Mouse (Mus musculus) ES-E14 (cell line): ENCODE measurements around the gene Iqub. TPM values are rescaled to one million over a fixed set of nuclear protein-coding genes. Genes with fewer than 3 reads are reported as not detected.

Experiments
- DNase-seq: peaks from one replicate; pipeline ENCODE4 v3.0.0-alpha.2; 2013; ENCODE audit warnings: low read depth, low spot score
- H3K27ac ChIP-seq: 2 replicates; pipeline ENCODE4 v1.5.1; 2012; ENCODE audit warnings: low read depth, mild to moderate bottlenecking, low read length, moderate library complexity, mixed read lengths; ENCODE audit not compliant: poor library complexity, insufficient read depth, severe bottlenecking
- H3K36me3 ChIP-seq: 2 replicates; pipeline ENCODE4 v1.6.1; 2012; ENCODE audit warnings: mild to moderate bottlenecking, low read length, moderate library complexity, mixed read lengths; ENCODE audit not compliant: control insufficient read depth, poor library complexity, insufficient read depth, severe bottlenecking
- H3K4me1 ChIP-seq, 2 experiments: fragments of 150-350 bp in 1 of 2; sonication (generic) in 1 of 2; 2 replicates each; pipeline ENCODE4 v1.6.1; 2012; ENCODE audit warnings: low read length in 2 of 2, mild to moderate bottlenecking in 1 of 2, mixed read lengths in 1 of 2; ENCODE audit not compliant: control insufficient read depth in 2 of 2, insufficient read depth in 2 of 2, poor library complexity in 1 of 2
- H3K4me3 ChIP-seq, 2 experiments: fragments of 150-350 bp in 1 of 2; sonication (generic) in 1 of 2; 2 replicates each; pipeline ENCODE4 v1.5.1; 2012; ENCODE audit warnings: low read length in 2 of 2, low read depth in 1 of 2, mild to moderate bottlenecking in 1 of 2, mixed read lengths in 1 of 2; ENCODE audit not compliant: insufficient read depth in 1 of 2, poor library complexity in 1 of 2, severe bottlenecking in 1 of 2
- H3K9ac ChIP-seq: 2 replicates; pipeline ENCODE4 v1.6.1; 2012; ENCODE audit warnings: low read depth, mild to moderate bottlenecking, low read length, mixed read lengths; ENCODE audit not compliant: poor library complexity, insufficient read depth, severe bottlenecking
- H3K9me3 ChIP-seq: fragments of 150-350 bp; sonication (generic); 2 replicates; pipeline ENCODE4 v1.6.1; 2012; ENCODE audit warnings: low read depth, mild to moderate bottlenecking, low read length; ENCODE audit not compliant: control insufficient read depth, insufficient read depth
- CHD2 ChIP-seq: IDR thresholded peaks from 2 replicates; pipeline ENCODE4 v1.6.1; 2014; ENCODE audit warnings: mild to moderate bottlenecking, low read depth, low read length, inconsistent platforms
- HCFC1 ChIP-seq: IDR thresholded peaks from 2 replicates; pipeline ENCODE4 v1.6.1; 2012; ENCODE audit warnings: low read length, inconsistent platforms, borderline replicate concordance; ENCODE audit not compliant: insufficient read depth
- MAFK ChIP-seq: IDR thresholded peaks from 2 replicates; pipeline ENCODE4 v1.6.1; 2014; ENCODE audit warnings: mild to moderate bottlenecking, low read depth, low read length, inconsistent platforms; ENCODE audit not compliant: insufficient read depth
- ZC3H11A ChIP-seq: IDR thresholded peaks from 2 replicates; pipeline ENCODE4 v1.6.1; 2012; ENCODE audit warnings: low read depth, mild to moderate bottlenecking, inconsistent platforms, low read length, borderline replicate concordance
- ZNF384 ChIP-seq: IDR thresholded peaks from 2 replicates; pipeline ENCODE4 v1.6.1; 2012; ENCODE audit warnings: low read depth, low read length, inconsistent platforms
- in situ Hi-C, 2 experiments: fragments of 600-800 bp; cut with MboI; formaldehyde crosslinking; loops; one replicate each; pipeline ENCODE4 v1.15.1; 2025; ENCODE audit warnings: low sequenced_read_pairs in 2 of 2, inconsistent platforms in 1 of 2; ENCODE audit not compliant: unreplicated experiment in 2 of 2
- total RNA-seq: library from RNA; depleted of rRNA; stranded (reverse); fragments of 300-350 nt; gene quantifications from 2 replicates; pipeline ENCODE4 v1.2.3, GENCODE M21; 2012; rRNA removed

The Iqub gene
- 0.36 and 0.37 TPM in 2 replicates for total RNA-seq

DNA sequence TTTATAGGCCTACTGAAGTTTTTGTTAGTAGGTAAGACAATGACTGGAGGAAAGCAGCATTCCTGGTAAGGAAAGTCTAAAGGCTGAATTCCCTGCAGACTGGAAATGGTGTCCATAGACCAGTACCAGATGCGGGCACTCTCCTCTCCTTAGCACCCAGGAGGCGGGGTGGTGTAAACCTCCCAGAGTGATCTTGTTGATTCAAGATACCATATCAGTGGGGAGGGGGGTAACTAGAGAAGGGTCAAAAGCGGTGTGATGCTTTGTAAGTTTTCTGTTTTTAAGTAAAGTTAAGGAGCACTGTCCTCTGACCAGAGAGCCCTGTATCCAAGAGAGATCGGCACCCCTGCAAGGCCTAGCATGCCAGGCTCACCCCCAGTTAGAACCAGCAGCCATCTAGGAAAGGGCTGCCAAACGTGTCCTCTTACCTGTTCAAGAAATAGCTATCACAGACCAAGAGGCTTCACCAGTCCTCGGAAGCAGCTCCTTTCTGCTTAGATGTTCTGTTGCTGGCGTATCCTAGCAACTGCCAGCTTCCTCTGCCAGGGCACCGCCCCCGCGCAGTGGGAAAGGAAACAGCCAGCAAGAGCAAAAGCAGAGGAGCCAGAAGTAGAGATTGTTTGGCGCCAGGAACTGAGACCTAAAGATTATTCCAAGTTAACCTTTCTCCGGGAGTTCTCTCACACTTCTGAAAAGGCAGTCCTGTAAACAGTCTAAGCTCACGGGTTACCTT, at the start of gene Iqub:
Iqub (minus strand) TSS at position 516 of the 733 bp plus-strand sequence.
- H3K4me1 ChIP-seq, result no peaks in the 10 kb centered on the region
- DNase-seq, result no peak
- no peaks in the 10 kb centered on the region for H3K9me3 ChIP-seq
- TF ChIP-seq CHD2, result no peak
- TF ChIP-seq HCFC1, result no peak
- no peak for TF ChIP-seq ZC3H11A
- TF ChIP-seq ZNF384, result no peak
- in situ Hi-C loops, result no loop called here
- no peaks in the 10 kb centered on the region for H3K36me3 ChIP-seq
- H3K4me3 ChIP-seq, result no peak within 1 kb of the TSS
- no peak within 1 kb of the TSS for H3K27ac ChIP-seq
- H3K9ac ChIP-seq, result no peak within 1 kb of the TSS

DNA sequence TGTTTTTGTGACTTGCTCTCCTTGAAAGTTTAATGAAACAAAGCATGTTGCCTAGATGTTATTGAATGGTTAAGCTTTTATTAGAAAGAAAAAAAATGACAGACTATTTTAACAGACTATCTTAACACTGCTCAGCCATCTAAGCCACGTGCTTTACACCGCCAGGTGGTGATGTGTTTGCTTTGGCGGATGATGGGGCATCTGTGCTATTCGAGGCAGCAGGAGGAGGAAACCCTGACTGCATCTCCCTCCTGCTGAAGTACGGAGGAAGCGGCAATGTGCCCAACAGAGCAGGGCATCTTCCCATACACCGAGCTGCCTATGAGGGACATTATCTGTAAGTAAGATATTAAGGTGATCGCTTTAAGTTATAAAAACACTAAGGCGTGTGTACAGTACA, 49.2 kb upstream of the Iqub start:
- no peaks in the 10 kb centered on the region for H3K36me3 ChIP-seq
- no peaks in the 10 kb centered on the region for H3K4me1 ChIP-seq
- DNase-seq, result no peak
- in situ Hi-C loops, result no loop called here
- H3K9ac ChIP-seq, result no peak overlapping the region
- H3K27ac ChIP-seq, result no peak overlapping the region
- no peaks in the 10 kb centered on the region for H3K9me3 ChIP-seq
- no peak overlapping the region for H3K4me3 ChIP-seq
- TF ChIP-seq HCFC1, result no peak

DNA sequence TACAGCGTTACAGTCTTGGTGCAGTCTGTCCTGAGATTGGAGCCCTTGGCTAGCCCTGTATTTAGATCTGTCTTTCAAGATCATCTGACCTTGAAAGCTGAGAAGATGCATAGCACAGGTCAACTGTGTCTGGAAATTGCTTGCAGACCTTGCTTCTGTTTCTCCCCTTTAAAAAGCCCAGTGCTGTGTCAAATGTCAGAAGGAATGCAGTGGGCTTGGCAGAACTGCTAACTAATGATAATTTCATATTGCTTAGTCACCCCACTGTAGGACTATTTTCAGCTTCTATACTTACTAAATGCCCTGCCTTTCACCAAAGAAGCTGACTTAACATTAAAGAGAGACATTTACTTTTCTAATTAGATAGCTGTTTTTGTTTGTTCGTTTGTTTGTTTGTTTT, 40.6 kb upstream of the Iqub start:
- no peaks in the 10 kb centered on the region for H3K36me3 ChIP-seq
- TF ChIP-seq ZC3H11A, result no peak
- no peak for TF ChIP-seq MAFK
- TF ChIP-seq CHD2, result no peak
- TF ChIP-seq HCFC1, result no peak
- no peak for TF ChIP-seq ZNF384
- no peak for DNase-seq
- no peaks in the 10 kb centered on the region for H3K4me1 ChIP-seq
- H3K9me3 ChIP-seq, result no peaks in the 10 kb centered on the region
- in situ Hi-C loops, result no loop called here
- no peak overlapping the region for H3K27ac ChIP-seq
- no peak overlapping the region for H3K9ac ChIP-seq
- no peak overlapping the region for H3K4me3 ChIP-seq

DNA sequence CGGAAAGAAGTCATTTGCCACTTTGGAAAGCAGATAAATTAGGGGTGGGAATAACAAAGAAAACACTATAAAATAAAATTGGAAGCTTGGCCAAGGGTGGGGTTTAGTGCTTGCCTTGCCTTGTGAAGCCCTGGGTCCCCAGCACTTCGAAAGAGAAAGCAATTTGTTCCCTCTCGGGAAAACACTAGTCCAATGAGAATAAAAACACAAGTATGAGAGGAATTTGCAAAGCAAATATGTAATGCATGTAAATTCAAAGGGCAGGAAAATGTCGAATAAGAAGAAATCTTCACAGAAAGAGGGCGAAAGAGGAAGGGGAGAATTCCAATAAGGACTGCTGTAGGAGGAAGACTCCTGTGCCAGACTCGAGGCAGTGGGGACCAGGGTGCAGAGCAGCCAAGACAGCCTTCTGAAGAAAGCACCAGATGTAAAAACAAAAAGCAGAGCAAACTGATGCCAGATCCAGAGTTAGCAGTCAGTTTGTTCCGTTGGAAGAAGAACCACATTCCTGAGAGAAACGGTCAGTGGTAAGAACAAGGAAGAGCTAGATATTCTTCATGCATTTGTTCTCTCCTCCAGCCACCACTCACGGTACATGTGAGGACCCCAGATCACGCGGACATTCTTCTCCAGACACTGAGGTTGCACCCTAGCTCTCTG, 39.7 kb upstream of the Iqub start:
- Histone ChIP-seq H3K4me1 (no peaks in the 10 kb centered on the region), H3K36me3 (no peaks in the 10 kb centered on the region), H3K27ac (no peak overlapping the region), H3K4me3 (no peak overlapping the region), H3K9ac (no peak overlapping the region), H3K9me3 (no peaks in the 10 kb centered on the region)
- in situ Hi-C loops, result no loop called here
- TF ChIP-seq HCFC1, result no peak
- TF ChIP-seq ZC3H11A, result no peak
- no peak for TF ChIP-seq ZNF384
- no peak for TF ChIP-seq CHD2
- TF ChIP-seq MAFK, result no peak
- no peak for DNase-seq
